Comparison of ENCODE assay signal across 8 mouse cellular contexts in the genomic region with DNA sequence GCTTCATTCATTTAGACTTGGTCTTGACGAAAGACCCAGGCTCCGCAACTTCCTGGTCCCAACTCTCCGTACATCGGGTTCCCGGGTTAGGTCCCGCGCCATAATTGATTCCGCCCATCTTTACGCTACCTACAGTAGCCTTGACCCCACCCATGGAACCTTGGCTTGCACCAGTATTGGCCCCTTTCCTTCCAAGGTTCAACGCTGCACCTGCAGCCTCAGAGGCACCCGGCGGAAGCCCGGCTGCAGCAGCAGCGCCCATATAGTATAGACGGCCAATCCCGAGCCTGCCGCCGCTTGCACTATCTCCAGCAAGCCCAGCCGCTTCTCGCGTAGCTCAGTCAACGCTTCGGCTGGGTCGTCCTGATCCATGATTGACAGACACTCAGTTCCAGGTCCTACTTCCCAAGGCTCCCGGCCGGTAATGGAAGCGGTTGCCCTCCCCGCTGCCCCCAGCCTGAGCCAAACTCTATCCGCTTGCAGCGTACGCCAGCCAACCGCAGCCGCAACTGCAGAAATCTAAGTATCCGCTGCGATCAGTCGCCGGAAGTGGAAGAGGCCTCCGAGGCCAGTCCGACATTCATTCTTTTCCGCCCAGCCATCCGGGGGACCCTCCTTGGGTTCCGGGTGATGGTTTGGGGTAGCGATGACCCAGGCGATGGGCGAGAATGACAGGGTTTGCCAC. TPM values are rescaled to one million over a fixed set of nuclear protein-coding genes. Genes with fewer than 3 reads are reported as not detected.
DNase-seq lines count a peak whose midpoint lies in the region; ATAC-seq and TF ChIP-seq lines count a peak whose summit lies in the region.

No protein-coding gene starts in this region.

- H3K9me3 ChIP-seq in embryonic facial prominence, embryonic 14.5 days (ENCODE audit: control insufficient read depth, low read length), result no peaks in the 10 kb centered on the region
- no peaks in the 10 kb centered on the region for H3K9me3 ChIP-seq in limb, embryonic 15.5 days
- no peaks in the 10 kb centered on the region for H3K9me3 ChIP-seq in midbrain, postnatal 0 days (ENCODE audit: low read length)

- peaks cover 21% of the 10 kb centered on the region for H3K4me1 ChIP-seq in embryonic facial prominence, embryonic 14.5 days (ENCODE audit: control insufficient read depth, insufficient read depth, low read length)
- peaks cover 12% of the 10 kb centered on the region for H3K4me1 ChIP-seq in heart, adult 2 months (ENCODE audit: control insufficient read depth, insufficient read depth, low read length)
- peaks cover 6% of the 10 kb centered on the region; the same call in 1 of the 2 replicates for H3K4me1 ChIP-seq in kidney, adult 2 months (ENCODE audit: control insufficient read depth, insufficient read depth, low read length)
- H3K4me1 ChIP-seq in limb, embryonic 15.5 days, result peaks cover 50% of the 10 kb centered on the region
- peaks cover 16% of the 10 kb centered on the region; the same call in 1 of the 2 replicates for H3K4me1 ChIP-seq in midbrain, postnatal 0 days (ENCODE audit: insufficient read depth, low read length)

- intact Hi-C loops in heart, adult 2 months (cut with DNase I), result no loop called here

- peak; percentile 89 for DNase-seq in 3T3-L1 (ENCODE audit: low read depth, low spot score)
- DNase-seq in adrenal gland, postnatal 4 days (ENCODE audit: low spot score in 2 of 2), result peak; percentile 75
- DNase-seq in embryonic facial prominence, embryonic 14.5 days (ENCODE audit: low spot score), result peak; percentile 88
- peak; percentile 87 to 91 for DNase-seq in heart, adult 2 months
- peak; percentile 88 for DNase-seq in kidney, adult 2 months
- DNase-seq in midbrain, postnatal 0 days (ENCODE audit: low spot score), result peak; percentile 86
- peak; percentile 89 to 90 for DNase-seq in spleen, postnatal 10 days (ENCODE audit: low spot score in 2 of 2)

- no peaks in the 10 kb centered on the region for H3K79me2 ChIP-seq in heart, adult 2 months (replicated peaks; ENCODE audit: control insufficient read depth, insufficient read depth, low read length)

- no peak for TF ChIP-seq CTCF in heart, adult 2 months (IDR thresholded peaks at IDR 0.05)
- no peak for TF ChIP-seq CTCF in kidney, adult 2 months (conservative IDR thresholded peaks at IDR 0.05; ENCODE audit: insufficient read depth, insufficient read length, low read depth, low read length)
- no peak for TF ChIP-seq CTCF in midbrain, postnatal 0 days (IDR thresholded peaks at IDR 0.05)

- peak overlapping the region; percentile 93 for H3K27ac ChIP-seq in embryonic facial prominence, embryonic 14.5 days (replicated peaks; ENCODE audit: low read depth, low read length)
- peak overlapping the region; percentile 88 for H3K27ac ChIP-seq in heart, adult 2 months
- H3K27ac ChIP-seq in kidney, adult 2 months (ENCODE audit: insufficient read depth, low read depth, low read length), result peak overlapping the region; percentile 83
- peak overlapping the region; percentile 93 for H3K27ac ChIP-seq in limb, embryonic 15.5 days
- peak overlapping the region; percentile 90 for H3K27ac ChIP-seq in midbrain, postnatal 0 days (ENCODE audit: low read depth, low read length)

- no peaks in the 10 kb centered on the region for H3K27me3 ChIP-seq in embryonic facial prominence, embryonic 14.5 days (replicated peaks; ENCODE audit: control insufficient read depth, insufficient read depth, low read length)
- H3K27me3 ChIP-seq in heart, adult 2 months (ENCODE audit: control insufficient read depth, insufficient read depth, low read length), result no peaks in the 10 kb centered on the region
- no peaks in the 10 kb centered on the region for H3K27me3 ChIP-seq in kidney, adult 2 months (replicated peaks; ENCODE audit: control insufficient read depth, insufficient read depth, low read length)
- H3K27me3 ChIP-seq in limb, embryonic 15.5 days, result no peaks in the 10 kb centered on the region
- H3K27me3 ChIP-seq in midbrain, postnatal 0 days (ENCODE audit: insufficient read depth, low read length), result 0 out of 2 replicates have a peak, but pooled peaks cover 6% of the 10 kb centered on the region

- peaks cover 19% of the 10 kb centered on the region; the same call in 1 of the 2 replicates for H3K36me3 ChIP-seq in embryonic facial prominence, embryonic 14.5 days (ENCODE audit: control insufficient read depth, insufficient read depth, low read length)
- no peaks in the 10 kb centered on the region for H3K36me3 ChIP-seq in heart, adult 2 months (ENCODE audit: control insufficient read depth, insufficient read depth, low read length)
- no peaks in the 10 kb centered on the region for H3K36me3 ChIP-seq in kidney, adult 2 months (ENCODE audit: control insufficient read depth, insufficient read depth, low read length)
- H3K36me3 ChIP-seq in limb, embryonic 15.5 days, result peaks cover 23% of the 10 kb centered on the region
- peaks cover 15% of the 10 kb centered on the region; the same call in 1 of the 2 replicates for H3K36me3 ChIP-seq in midbrain, postnatal 0 days (ENCODE audit: insufficient read depth, low read length)

- under 1% methylated on average over 45 of the region's 45 CpGs for WGBS in embryonic facial prominence, embryonic 14.5 days
- WGBS in heart, adult 2 months, result under 1% methylated on average over 45 of the region's 45 CpGs
- under 1% methylated on average over 45 of the region's 45 CpGs for WGBS in kidney, adult 2 months
- WGBS in limb, embryonic 15.5 days, result under 1% methylated on average over 45 of the region's 45 CpGs
- WGBS in midbrain, postnatal 0 days, result under 1% methylated on average over 44 of the region's 45 CpGs

- H3K9ac ChIP-seq in embryonic facial prominence, embryonic 14.5 days (ENCODE audit: low read depth, low read length), result peak overlapping the region; percentile 78
- peak overlapping the region; percentile 81 for H3K9ac ChIP-seq in heart, adult 2 months (ENCODE audit: low read depth, low read length)
- peak overlapping the region; percentile 64 for H3K9ac ChIP-seq in limb, embryonic 15.5 days
- peak overlapping the region; percentile 79 for H3K9ac ChIP-seq in midbrain, postnatal 0 days (replicated peaks; ENCODE audit: low read length, poor library complexity, severe bottlenecking)

- H3K4me3 ChIP-seq in embryonic facial prominence, embryonic 14.5 days (ENCODE audit: low read depth, low read length), result peak overlapping the region; percentile 81
- peak overlapping the region; percentile 56 for H3K4me3 ChIP-seq in heart, adult 2 months
- H3K4me3 ChIP-seq in kidney, adult 2 months (ENCODE audit: insufficient read depth, low read depth, low read length), result peak overlapping the region; percentile 94
- H3K4me3 ChIP-seq in limb, embryonic 15.5 days, result peak overlapping the region; percentile 66
- H3K4me3 ChIP-seq in midbrain, postnatal 0 days (ENCODE audit: low read depth, low read length), result peak overlapping the region; percentile 84

- H3K4me2 ChIP-seq in embryonic facial prominence, embryonic 14.5 days (ENCODE audit: low read depth, low read length), result peak overlapping the region; percentile 93
- peak overlapping the region; percentile 74 for H3K4me2 ChIP-seq in limb, embryonic 15.5 days
- peak overlapping the region; percentile 87 for H3K4me2 ChIP-seq in midbrain, postnatal 0 days (ENCODE audit: low read depth, low read length, poor library complexity, severe bottlenecking)

- ATAC-seq in embryonic facial prominence, embryonic 14.5 days (ENCODE audit: low read depth), result peak; percentile 70
- ATAC-seq in limb, embryonic 15.5 days (ENCODE audit: insufficient number of reproducible peaks, low FRiP score, low TSS enrichment, low read depth), result 0 out of 2 replicates have a peak, but pooled peaks have one; percentile 50
- ATAC-seq in midbrain, postnatal 0 days (ENCODE audit: low FRiP score), result peak; percentile 78

- 0 out of 2 replicates have a peak, but pooled peaks have one; percentile 44 for TF ChIP-seq EP300 in heart, adult 2 months (IDR thresholded peaks at IDR 0.05; ENCODE audit: insufficient read depth, low read depth, low read length)

- TF ChIP-seq POLR2A in heart, adult 2 months (IDR thresholded peaks at IDR 0.05; ENCODE audit: insufficient read depth, low read depth, low read length), result peak; percentile 79
- TF ChIP-seq POLR2A in kidney, adult 2 months (IDR thresholded peaks at IDR 0.05; ENCODE audit: low read depth, low read length), result no peak

RNA-seq across cellular contexts. Expression of a gene that starts 0.7 kb away (rescaled TPM):
- 10 to 100 TPM; 89.1 to 93.5 TPM for total RNA-seq in adrenal gland, postnatal 4 days (2021)
- polyA plus RNA-seq in embryonic facial prominence, embryonic 14.5 days (2014; fragmentation: Nextera tagmentation; extraction: Ambion mirVana), result 66.1 and 75.2 TPM in 2 replicates
- total RNA-seq in heart, adult 2 months (2021), result 10 to 100 TPM; 30.8 to 38.3 TPM
- 49.7 and 63.6 TPM in 2 replicates for polyA plus RNA-seq in heart, adult 2 months (2012; rRNA removed)
- 152 and 158 TPM in 2 replicates for polyA plus RNA-seq in kidney, adult 2 months (2012; rRNA removed)
- polyA plus RNA-seq in limb, embryonic 15.5 days (2015; fragmentation: Nextera tagmentation; extraction: Ambion mirVana), result 85.7 and 95.6 TPM in 2 replicates
- total RNA-seq in midbrain, postnatal 0 days (2014; rRNA removed), result 65.8 and 74.2 TPM in 2 replicates
- 106 and 116 TPM in 2 replicates for polyA plus RNA-seq in midbrain, postnatal 0 days (2015; fragmentation: Nextera tagmentation; extraction: Ambion mirVana)

RNA-seq across cellular contexts. Expression of a gene that starts 3.5 kb away (rescaled TPM):
- not detected for total RNA-seq in adrenal gland, postnatal 4 days (2021)
- polyA plus RNA-seq in embryonic facial prominence, embryonic 14.5 days (2014; fragmentation: Nextera tagmentation; extraction: Ambion mirVana), result 0.92 TPM in 1 of 2 replicates, not detected in the other
- total RNA-seq in heart, adult 2 months (2021), result not detected
- not detected in 2 replicates for polyA plus RNA-seq in heart, adult 2 months (2012; rRNA removed)
- polyA plus RNA-seq in kidney, adult 2 months (2012; rRNA removed), result 0.64 TPM in 1 of 2 replicates, not detected in the other
- polyA plus RNA-seq in limb, embryonic 15.5 days (2015; fragmentation: Nextera tagmentation; extraction: Ambion mirVana), result 0.56 and 0.58 TPM in 2 replicates
- total RNA-seq in midbrain, postnatal 0 days (2014; rRNA removed), result not detected in 2 replicates
- 0.89 TPM in 1 of 2 replicates, not detected in the other for polyA plus RNA-seq in midbrain, postnatal 0 days (2015; fragmentation: Nextera tagmentation; extraction: Ambion mirVana)

RNA-seq across cellular contexts. Expression of a gene that starts 5.0 kb away (rescaled TPM):
- 10 to 100 TPM; 71.1 to 74.5 TPM for total RNA-seq in adrenal gland, postnatal 4 days (2021)
- 10.3 and 11.1 TPM in 2 replicates for polyA plus RNA-seq in embryonic facial prominence, embryonic 14.5 days (2014; fragmentation: Nextera tagmentation; extraction: Ambion mirVana)
- total RNA-seq in heart, adult 2 months (2021), result 10 to 100 TPM; 49.0 to 54.6 TPM
- 43.3 and 47.9 TPM in 2 replicates for polyA plus RNA-seq in heart, adult 2 months (2012; rRNA removed)
- 50.1 and 61.3 TPM in 2 replicates for polyA plus RNA-seq in kidney, adult 2 months (2012; rRNA removed)
- polyA plus RNA-seq in limb, embryonic 15.5 days (2015; fragmentation: Nextera tagmentation; extraction: Ambion mirVana), result 39.1 and 40.0 TPM in 2 replicates
- total RNA-seq in midbrain, postnatal 0 days (2014; rRNA removed), result 155 and 236 TPM in 2 replicates
- 50.0 and 54.3 TPM in 2 replicates for polyA plus RNA-seq in midbrain, postnatal 0 days (2015; fragmentation: Nextera tagmentation; extraction: Ambion mirVana)

RNA-seq across cellular contexts. Expression of a gene that starts 5.6 kb away (rescaled TPM):
- under 1 TPM in 1 of 2 experiments, not detected in 1; 0.22 TPM for total RNA-seq in adrenal gland, postnatal 4 days (2021)
- 0.09 and 0.65 TPM in 2 replicates for polyA plus RNA-seq in embryonic facial prominence, embryonic 14.5 days (2014; fragmentation: Nextera tagmentation; extraction: Ambion mirVana)
- total RNA-seq in heart, adult 2 months (2021), result not detected
- 1.1 TPM in 1 of 2 replicates, not detected in the other for polyA plus RNA-seq in heart, adult 2 months (2012; rRNA removed)
- 0.06 and 0.12 TPM in 2 replicates for polyA plus RNA-seq in kidney, adult 2 months (2012; rRNA removed)
- polyA plus RNA-seq in limb, embryonic 15.5 days (2015; fragmentation: Nextera tagmentation; extraction: Ambion mirVana), result 0.09 and 0.14 TPM in 2 replicates
- 0.44 TPM in 1 of 2 replicates, not detected in the other for total RNA-seq in midbrain, postnatal 0 days (2014; rRNA removed)
- polyA plus RNA-seq in midbrain, postnatal 0 days (2015; fragmentation: Nextera tagmentation; extraction: Ambion mirVana), result 0.39 and 0.65 TPM in 2 replicates

RNA-seq across cellular contexts. Expression of a gene that starts 6.5 kb away (rescaled TPM):
- 10 to 100 TPM; 51.4 to 53.4 TPM for total RNA-seq in adrenal gland, postnatal 4 days (2021)
- polyA plus RNA-seq in embryonic facial prominence, embryonic 14.5 days (2014; fragmentation: Nextera tagmentation; extraction: Ambion mirVana), result 42.1 and 66.5 TPM in 2 replicates
- total RNA-seq in heart, adult 2 months (2021), result 1 to 10 TPM; 6.4 to 7.7 TPM
- polyA plus RNA-seq in heart, adult 2 months (2012; rRNA removed), result 19.5 and 23.4 TPM in 2 replicates
- polyA plus RNA-seq in kidney, adult 2 months (2012; rRNA removed), result 58.9 and 62.8 TPM in 2 replicates
- polyA plus RNA-seq in limb, embryonic 15.5 days (2015; fragmentation: Nextera tagmentation; extraction: Ambion mirVana), result 53.2 and 54.4 TPM in 2 replicates
- total RNA-seq in midbrain, postnatal 0 days (2014; rRNA removed), result 149 and 156 TPM in 2 replicates
- 206 and 228 TPM in 2 replicates for polyA plus RNA-seq in midbrain, postnatal 0 days (2015; fragmentation: Nextera tagmentation; extraction: Ambion mirVana)

Comparison
In these comparisons a context has a peak if more than half of its experiments do, and no peak if none do; other contexts are left out.
1. Peak in every context shown above with its lines: DNase-seq, ATAC-seq, H3K4me3 ChIP-seq and H3K27ac ChIP-seq.